Mouse (Mus musculus): ENCODE results near the gene Arl3.

- TF ChIP-seq CTCF (IDR thresholded peaks at IDR 0.05; ENCODE audit: control insufficient read depth, insufficient read depth, insufficient replicate concordance, low read depth, low read length) (no peak), POLR2A (IDR thresholded peaks at IDR 0.05; ENCODE audit: control insufficient read depth, low read depth, low read length) (no peak)
Observed at GRCm38 (mm10) chr19:46600371-46600770, 27.4 kb upstream of the Arl3 start.
